Mouse (Mus musculus): Measurements from ENCODE around the gene Zzef1.

Gene Zzef1

DNA sequence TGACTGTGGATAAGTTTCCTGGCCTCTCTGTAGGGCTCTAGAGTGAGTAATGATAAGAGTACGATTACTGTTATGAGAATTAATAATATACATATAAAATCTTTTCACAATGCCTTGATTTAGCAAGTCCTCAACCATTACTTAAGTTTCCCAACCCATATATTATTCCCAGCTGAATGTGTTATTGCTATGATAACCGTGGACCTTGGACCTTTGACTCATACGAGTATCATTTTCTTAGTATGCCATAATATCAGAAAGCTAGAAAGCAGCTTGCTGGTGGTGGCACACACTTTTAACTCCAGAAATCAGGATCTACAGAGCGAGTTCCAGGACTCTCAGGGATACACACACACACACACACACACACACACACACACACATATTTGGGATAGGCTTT is 12.0 kb downstream of the Zzef1 start:
- DNase-seq: peak; percentile 16

DNA sequence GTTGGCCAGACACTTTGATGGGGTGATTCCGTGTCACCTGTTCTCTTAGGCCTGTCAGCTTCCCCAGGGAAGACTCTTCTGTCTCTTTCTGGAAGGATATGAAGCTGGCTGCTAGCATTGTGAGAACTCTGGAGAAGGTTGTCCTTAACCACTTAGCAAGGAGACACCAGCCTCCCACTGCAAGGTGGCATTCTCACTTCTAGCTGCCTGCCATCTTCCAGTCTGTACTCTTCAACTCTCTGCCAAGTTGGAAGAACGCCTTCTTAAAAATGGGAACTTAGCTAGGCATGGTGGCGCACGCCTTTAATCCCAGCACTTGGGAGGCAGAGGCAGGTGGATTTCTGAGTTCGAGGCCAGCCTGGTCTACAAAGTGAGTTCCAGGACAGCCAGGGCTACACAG is 17.7 kb downstream of the Zzef1 start:
- DNase-seq: no peak

DNA sequence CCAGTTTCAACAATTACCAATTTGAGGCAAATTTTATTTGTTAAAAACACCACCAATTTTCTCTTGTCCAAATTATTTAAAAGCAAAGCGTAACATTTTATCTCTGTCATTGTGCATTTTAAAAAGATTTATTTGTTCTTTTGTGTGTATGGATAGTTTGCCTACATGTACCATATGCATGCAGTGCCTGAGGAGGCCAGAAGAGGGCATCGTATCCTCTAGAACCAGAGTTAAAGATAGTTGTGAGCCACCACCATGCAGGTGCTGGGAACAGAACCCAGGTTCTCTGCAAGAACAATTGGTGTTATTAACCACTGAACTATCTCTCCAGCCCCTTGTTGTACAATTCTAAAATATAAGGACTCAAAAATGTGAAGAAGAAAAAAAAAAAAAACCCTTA is 18.2 kb downstream of the Zzef1 start:
- DNase-seq: peak; percentile 19

DNA sequence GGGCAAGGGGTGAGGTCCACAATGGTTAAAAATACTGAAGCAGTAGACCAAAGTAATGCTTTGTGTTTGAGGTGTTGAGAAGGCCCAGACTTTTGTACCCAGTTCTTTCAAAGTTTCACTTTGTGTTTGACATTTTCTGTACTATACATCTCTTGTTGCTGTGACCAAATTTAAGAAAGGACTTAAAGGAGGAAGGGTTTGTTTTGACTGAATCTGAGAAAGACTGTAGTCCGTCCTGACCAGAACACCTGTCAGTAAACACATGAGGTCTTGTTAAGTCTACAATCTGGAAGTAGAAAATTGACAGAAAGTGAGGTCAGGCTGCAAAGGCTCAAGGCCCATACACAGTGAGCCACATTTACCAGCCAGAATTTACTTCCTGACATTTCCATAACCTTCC is 20.8 kb downstream of the Zzef1 start:
- no peak for DNase-seq

DNA sequence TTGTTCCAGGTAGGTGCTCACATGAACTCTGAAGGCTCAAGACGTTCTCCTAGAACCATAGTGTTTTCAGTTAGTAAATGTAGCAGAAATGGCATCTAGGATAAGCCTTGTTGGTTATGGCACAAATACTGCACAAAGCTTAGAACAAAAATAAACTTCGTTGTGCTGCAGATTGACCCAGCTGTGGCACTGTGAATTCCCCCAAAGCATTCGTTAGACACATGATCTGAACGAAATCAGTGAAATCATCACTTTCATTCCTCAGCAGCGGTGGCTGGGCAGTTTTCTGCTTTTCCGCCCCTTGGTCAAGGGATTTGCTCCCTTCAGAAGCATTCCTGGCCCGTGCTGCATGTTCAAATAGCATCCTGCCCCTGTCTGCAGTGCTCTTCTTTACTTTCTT is 22.0 kb downstream of the Zzef1 start:
- DNase-seq: no peak

DNA sequence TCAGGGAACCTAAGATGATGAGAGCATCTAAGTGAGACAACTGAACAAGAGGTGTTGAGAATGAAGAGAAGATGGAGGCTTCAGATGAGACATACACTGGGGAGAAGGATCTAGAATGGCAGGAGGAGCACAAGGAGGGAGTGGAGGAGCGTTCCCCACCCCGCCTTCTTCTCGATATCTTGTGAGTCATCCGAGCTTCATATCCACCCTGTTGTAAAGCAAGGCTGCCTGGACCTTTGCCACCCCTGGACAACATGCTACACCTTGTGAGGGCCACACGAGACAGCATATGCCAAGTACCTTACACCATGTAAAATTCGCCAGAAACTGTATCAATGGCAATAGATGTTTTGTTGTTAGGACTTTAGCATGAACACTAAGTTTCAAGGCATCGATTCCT is 25.0 kb downstream of the Zzef1 start:
- no peak for DNase-seq

DNA sequence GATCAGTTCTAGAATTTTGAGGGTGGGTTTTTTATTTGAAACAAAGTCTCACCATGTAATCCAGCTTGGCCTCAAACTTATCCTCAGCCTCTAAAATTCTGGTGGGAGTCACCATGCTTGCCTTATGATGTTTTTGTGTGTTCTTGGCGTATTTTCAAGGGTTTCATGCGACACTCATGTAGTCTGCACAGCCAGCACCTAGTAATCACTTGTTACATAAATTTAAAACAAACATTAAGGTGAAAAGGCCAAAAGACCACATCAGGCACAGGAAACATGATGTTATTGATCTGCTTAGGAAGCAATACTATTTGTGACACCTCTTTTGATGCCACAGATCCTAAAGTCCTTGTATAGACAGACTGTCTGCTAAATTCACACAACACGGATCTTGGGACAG is 33.8 kb downstream of the Zzef1 start:
- DNase-seq: no peak

DNA sequence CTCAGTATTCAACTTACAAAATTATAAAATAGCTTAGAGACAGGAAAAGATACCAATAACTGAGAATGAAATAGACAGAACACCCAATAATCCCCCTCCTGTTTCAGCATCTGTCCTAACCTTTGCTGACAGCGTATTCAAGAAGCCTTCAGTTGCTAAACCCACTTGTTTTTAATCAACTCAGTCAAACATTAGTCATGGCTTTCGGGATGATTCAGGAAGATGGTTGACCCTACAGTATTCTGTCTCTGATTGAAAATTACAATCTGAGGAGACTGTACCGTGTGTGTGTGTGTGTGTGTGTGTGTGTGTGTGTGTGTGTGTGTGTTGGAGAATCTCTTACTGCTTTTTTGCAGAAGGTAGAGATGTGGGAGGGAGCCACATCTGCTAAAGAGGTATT is 46.7 kb downstream of the Zzef1 start:
- DNase-seq: no peak

DNA sequence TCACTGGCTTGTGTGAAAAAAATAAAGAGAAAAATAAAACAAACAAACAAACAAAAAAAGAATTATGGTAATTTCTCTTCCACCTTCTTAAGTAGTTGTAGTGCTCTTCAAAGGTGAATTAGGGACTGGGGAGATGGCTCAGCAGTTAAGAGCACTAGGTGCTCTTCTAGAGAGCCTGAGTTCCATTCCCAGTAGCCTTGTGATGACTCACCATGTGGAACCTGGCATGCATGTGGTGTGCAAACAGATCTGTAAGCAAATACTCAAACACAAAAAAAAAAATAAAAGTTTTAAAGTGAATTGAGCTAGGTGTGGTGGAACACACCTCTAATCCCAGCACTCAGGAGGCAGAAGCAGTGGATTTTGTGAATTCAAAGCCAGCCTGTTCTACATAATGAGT is 47.5 kb downstream of the Zzef1 start:
- DNase-seq: peak; percentile 53

DNA sequence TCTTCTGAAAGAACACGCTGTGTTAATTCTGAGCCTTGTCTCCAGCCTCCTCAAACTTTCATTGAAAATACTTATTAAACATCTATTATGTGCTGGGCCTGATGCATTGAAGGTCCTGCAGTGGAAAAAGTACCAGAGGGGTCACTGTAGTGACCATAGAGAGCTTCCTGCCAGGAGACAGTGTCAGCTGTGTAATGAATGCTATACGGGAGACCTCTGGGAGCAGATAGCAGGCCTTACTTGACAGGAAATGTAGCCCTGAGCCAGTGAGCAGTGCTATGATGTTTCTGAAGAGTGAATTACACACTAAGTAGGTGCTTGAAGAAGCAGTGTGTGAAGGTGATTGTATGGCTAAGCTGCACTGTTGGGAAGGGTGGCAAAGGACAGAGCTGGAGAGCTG is 49.5 kb downstream of the Zzef1 start:
- peak; percentile 53 for DNase-seq

DNA sequence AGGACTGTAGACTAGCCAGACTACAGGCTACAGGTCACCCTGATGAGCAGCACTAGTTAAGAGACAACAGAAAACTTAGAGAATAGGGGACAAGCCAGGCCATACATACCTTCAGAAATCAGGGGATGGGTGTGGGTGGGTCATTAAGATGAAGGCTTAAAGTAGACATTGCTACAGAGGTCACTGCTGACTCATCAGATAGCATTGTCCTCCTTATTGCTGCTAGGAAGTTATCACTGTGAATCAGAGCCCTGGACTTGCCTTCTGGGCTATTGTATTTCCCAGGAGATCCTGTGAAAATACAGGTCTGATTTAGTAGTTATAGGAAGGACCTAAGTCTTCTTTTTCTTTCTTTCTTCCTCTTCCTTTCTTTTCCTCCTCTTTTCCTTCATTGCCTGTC is 50.7 kb downstream of the Zzef1 start:
- DNase-seq: no peak

DNA sequence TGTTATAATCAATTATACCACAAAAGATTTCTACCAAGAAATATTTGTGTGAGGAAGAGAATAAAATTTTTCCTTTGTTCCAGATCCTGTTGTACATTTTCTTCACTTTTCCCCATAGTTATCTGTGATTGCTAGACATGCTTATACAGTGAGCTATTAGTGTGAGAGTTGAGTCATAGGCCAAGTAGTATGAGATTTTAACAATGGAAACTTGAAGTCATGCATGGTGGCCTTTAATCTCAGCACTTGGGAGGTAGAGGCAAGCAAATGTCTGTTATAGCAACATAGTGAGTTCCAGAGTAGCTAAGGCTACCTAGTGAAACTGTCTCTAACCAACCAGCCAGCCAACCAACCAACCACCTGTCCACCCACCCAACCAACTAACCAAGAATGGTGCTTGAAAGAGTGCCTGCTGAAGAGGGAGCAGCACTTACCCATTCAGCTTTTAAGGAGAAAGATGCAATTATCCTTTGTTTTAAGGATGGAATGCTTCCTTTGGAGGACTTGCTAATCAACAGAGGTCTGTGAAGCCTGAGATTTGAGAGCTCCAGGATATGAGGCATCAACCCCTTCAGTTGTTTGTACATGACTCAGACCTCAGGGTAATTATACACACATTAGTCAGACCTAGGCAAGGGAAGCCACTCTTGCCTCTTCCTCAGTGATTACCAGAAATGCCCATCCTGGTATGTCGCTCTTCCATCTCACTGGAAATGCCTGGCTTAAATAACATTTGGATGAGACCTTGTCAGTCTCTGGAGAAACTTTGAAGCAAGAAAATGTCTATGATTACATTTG is 52.0 kb downstream of the Zzef1 start:
- DNase-seq: peak; percentile 37

DNA sequence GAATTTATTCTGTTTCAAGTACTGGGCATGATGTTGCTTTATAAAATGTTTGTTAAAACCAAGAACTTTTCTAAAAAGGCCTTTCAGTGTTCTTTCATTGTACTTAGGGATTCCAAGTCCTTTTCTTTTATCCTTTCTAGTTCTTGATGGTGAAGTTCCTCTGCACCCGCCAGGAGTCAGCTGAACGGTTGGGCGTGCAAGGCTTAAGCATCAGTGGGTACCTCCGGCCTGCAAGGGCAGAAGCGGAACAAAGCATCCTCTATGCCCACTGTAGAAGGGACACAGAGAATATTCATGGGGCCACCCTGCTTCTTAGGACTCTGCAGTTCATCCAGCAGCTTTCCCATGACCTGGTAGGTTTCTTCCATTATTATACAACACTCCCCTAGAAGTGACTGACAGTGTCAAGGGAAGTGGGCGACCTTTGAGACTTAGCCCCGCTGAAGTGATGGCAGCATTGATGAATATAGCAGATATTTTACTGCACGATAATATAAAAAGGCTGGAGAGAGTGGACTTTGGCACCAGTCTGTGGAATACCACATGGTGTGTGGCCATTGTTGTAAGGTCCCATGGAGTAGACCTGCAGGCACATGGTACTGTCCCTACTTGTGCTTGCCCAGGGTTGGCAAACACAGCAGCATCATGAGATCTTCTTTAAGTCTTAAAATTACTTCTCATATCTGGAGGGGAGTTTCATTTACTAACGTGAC is 54.5 kb downstream of the Zzef1 start:
- DNase-seq: peak; percentile 75

DNA sequence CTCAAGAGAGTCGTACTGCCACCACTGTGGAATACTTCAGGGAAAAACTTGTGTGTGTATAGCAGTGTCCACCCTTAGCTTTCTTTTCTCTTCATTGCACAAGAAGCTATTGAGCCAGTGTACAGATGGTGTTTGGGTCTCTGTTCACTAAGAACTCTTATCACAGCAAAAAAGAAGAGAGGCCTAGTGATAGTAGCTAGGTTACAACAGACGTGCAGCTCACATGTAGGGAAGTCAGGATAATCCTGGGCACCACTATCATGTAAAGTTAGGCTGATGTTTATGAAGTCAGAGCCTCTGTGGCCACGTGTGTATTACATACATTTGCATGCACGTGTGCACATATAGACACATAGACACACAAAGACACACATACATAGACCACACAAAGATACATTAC is 55.2 kb downstream of the Zzef1 start:
- DNase-seq: no peak

DNA sequence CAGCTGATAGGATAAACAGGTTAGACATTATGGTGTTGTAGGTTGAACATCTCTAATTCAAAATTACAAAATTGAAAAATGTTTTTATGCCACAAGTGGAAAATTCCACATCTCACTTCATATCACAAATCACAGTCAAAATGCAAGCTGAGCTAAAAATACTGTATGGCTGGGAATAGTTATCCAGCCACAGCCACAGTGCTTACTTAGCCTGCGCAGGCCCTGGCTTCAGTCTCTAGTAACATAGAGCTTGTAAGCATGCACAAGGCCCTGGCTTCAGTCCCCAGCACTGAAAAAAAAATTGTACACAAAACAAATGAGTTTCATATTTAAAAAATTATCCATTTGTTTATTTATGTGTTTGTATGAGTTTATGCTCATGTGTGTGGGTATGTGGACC is 56.1 kb downstream of the Zzef1 start:
- DNase-seq: peak; percentile 49

DNA sequence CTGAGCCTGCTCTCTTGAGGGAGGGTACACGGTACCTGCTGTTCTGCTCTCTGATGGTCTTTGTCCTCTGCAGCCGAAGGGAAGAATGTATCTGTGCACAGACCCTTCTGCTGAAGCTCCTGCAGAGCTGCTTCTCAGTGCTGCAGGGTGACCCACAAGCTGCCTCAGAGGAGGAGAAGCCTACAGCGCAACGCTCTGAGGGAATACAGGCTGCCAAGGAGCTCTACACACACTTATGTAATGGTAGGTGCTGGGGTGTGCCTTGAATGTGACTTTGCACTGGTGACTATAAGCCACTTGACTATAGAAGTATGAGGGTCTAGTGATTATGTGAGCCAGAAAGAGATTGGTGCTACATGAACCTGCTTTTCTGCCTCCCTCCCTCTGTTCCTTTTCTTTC is 57.1 kb downstream of the Zzef1 start:
- DNase-seq: peak; percentile 74

DNA sequence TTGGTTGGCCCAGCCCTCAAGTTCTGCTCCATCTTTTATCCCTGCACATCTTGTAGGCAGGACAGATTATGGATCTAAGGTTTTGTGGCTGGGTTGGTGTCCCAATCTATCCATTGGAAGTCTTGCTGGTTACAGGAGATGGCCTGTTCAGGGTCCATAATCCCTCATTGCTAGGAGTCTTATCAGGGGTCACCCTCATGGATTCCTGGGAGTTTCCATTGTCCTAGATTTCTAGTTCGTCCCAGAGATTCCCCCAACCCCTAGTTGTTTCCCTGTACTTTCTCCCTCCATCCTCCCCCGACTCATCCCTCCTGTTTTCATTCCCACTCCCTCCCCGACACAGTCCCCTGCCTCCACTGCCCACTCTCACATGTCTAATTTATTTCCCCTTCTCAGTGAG is 58.2 kb downstream of the Zzef1 start:
- peak; percentile 61 for DNase-seq

DNA sequence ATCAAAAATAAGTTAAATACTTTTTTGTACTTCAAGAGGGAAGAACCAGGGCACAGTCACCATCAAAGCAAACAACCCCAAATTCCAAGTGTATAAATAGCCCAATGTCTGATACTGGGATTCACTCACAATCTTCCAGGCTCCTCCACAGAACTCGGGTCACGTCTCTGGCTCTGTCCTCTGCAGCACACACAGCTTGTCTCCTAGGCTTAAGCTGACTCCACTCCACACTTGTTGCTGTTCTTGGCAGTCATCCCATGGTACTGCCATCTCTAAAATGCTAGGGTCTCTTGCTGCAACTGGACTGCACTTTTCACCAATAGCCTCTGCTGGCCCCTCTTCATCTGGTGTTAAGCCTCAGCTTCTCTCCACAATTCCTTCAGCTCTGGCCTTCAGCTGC is 60.7 kb downstream of the Zzef1 start:
- DNase-seq: peak; percentile 71

DNA sequence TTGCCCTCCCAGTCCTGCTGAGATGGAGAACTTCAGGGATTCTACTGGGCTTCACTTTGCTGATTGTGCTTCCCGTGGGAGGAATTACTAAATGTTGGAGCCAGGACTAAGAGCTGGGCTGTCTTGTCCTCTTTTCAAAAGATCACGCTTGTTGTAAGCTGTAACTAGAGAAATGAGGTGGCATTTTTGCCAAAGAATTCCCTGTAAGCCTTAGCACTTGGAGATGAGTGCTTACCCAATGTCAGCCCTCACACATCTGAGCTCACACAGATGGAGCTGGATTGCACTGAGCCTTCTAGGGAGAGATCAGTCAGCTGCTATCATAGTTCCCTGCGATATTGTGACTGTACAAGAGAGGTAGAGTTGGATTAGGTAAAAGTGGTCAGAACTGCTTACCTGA is 65.2 kb downstream of the Zzef1 start:
- DNase-seq: peak; percentile 15

DNA sequence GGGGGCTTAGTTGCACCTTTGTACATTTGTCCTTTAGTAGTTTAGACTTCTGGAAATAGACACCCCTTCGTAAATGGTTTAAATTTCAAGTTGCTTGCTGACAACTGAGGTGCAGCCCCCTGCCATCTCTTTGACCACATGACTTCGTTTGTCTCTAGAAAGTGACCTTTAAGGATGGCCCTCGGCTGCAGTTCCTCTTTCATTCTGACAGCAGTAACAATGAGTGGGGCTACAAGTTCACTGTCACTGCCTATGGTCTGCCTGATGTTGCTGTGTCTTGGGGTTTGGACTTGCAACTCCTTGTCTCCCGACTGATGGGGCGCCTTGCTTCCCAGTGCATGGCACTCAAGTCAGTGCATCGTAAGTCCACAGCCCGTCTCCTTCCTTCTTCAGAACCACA is 70.4 kb downstream of the Zzef1 start:
- no peak for DNase-seq

DNA sequence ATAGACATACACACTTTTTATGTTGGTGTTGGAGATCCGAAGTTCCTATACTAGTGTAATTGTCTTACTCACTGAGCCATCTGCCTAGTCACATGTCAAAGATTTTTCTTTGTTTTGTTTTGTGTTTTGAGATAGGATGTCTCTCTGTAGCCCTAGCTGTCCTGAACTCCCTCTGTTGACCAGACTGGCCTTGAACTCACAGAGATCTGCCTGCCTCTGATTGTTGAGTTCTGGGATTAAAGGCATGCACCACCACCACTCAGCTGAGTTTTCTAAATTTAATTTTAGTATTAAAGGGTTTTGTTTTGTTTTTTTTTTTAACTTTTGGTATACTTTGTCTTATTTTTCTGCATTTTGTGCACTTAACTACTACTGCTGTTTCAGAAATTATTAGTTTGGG is 76.0 kb downstream of the Zzef1 start:
- DNase-seq: peak; percentile 56

DNA sequence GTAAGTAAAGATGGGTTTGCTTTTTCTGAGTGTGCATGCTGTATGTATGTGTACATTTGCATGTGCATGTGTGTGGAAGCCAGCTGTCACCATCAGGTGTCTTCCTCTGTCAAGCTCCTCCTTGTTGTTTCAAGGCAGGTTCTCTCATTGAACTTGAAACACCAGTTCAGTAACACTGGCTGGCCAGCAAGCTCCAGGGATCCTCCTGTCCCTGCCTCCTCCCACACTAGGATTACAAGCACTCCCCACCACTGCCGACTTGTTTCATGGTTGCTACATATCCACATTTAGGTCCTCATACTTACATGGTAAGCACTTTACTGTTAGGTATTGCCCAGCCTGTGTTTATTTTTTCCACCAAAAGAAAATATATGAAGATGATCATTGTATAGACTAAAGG is 96.6 kb downstream of the Zzef1 start:
- DNase-seq: no peak

DNA sequence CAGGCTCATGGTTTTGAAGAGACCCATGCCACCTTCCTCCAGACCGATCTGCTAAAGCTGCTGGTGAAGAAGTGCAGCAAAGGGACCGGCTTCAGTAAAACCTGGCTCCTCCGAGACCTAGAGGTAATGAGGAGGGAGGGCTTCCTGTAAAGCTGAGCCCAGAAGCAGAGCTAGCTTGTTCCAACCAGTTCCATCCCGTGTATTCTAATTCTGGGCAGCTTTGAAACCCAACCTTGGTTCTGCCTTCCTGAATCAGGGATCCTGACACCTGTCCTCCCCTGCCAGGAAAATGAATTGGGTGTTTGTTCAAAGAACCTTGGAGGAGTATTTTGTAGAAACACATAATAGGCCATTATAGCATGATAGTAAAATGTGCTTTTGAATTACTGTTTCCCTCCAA is 112.4 kb downstream of the Zzef1 start:
- peak; percentile 71 for DNase-seq

DNA sequence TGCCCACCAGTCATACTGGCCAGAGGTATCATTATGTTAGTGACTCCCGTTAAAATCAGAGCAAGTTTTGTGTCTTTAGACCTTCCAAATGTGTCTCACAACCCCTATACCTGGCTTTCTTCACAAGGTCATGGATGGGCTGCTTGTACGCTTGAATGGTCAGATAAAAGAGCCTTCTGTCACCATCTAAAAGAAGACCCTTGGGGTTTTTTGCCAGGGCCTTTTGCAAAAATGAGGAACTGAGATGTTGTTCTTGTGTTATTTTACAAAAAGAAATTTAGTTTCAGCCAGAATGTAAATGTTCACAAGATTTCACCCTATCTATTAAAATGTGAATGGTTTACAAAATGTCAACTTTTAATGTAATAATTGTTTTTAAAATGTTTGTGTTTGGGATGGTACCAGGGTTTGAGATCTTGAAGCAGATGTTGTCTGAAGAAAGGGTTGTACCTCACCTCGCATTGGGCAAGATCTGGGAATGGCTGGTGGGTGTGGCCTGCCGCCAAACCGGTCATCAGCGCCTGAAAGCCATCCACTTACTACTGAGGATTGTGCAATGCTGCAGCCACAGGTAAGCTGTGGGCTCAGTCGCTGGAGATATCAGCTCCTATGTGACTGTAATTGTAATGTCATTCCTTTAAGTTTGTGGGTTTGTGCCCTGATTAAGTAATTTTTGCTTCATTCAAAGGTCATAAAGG is 121.4 kb downstream of the Zzef1 start:
- no peak for DNase-seq
